Mouse (Mus musculus): ENCODE results near the gene Eri2.
"Not testable (repeated sequence)": the region's sequence is repeated elsewhere in the genome, so short reads cannot be mapped to it uniquely, and the experiment has no call there.

Gene Eri2

DNA sequence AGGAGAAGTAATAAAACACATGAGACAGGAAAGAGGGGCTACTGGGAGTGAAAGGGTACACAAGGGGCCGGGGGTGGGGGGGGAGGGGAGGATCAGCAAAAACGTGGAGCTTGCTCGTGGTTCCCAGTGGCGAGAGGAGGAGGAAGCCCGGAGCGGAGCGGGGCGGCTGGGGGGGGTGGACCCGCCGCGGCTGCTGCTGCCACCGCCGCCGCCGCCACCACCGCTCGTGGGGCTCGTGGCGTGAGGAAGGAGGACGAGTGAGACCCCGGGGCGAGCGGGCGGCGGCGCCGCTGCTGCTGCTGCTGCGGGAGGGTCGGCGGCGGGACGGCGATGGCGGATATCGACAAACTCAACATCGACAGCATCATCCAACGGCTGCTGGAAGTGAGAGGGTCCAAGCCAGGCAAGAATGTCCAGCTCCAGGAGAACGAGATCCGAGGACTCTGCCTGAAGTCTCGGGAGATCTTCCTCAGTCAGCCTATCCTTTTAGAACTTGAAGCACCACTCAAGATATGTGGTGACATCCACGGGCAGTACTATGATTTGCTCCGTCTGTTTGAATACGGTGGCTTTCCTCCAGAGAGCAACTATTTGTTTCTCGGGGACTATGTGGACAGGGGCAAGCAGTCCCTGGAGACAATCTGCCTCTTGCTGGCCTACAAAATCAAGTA is 53.9 kb downstream of the Eri2 start:
- not testable (repeated sequence) for DNase-seq (ENCODE audit: low spot score in 2 of 2)

DNA sequence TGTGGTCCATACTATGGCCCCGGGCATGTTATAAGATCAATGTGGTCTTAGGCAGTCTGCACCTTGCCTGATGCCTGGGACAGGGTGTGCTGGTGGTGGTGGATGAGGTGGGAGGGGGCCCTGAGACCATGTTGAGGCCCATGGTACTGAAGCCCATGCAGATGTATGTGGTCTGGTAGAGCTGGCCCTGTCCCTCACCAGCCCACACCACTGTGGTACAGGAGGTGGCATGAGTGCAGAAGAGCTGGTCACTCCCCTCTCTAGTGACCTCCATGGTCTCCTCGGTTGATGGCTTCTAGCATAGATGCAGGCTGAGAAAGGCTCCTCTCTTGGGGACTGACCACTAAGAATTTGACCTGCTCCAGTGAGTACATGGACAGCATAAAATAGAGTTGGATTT is 55.0 kb downstream of the Eri2 start:
- no peak for DNase-seq (ENCODE audit: low spot score in 2 of 2)

- DNase-seq (ENCODE audit: low spot score in 2 of 2): not testable (repeated sequence)
Measured at GRCm38 (mm10) chr7:119731262-119731661, 62.6 kb downstream of the Eri2 start.

GRCm38 (mm10) chr7:119727621-119728020 is 66.2 kb downstream of the Eri2 start:
- no peak for DNase-seq (ENCODE audit: low spot score in 2 of 2)

GRCm38 (mm10) chr7:119720947-119721310 is 72.9 kb downstream of the Eri2 start:
- no peak for DNase-seq (ENCODE audit: low spot score in 2 of 2)

DNA sequence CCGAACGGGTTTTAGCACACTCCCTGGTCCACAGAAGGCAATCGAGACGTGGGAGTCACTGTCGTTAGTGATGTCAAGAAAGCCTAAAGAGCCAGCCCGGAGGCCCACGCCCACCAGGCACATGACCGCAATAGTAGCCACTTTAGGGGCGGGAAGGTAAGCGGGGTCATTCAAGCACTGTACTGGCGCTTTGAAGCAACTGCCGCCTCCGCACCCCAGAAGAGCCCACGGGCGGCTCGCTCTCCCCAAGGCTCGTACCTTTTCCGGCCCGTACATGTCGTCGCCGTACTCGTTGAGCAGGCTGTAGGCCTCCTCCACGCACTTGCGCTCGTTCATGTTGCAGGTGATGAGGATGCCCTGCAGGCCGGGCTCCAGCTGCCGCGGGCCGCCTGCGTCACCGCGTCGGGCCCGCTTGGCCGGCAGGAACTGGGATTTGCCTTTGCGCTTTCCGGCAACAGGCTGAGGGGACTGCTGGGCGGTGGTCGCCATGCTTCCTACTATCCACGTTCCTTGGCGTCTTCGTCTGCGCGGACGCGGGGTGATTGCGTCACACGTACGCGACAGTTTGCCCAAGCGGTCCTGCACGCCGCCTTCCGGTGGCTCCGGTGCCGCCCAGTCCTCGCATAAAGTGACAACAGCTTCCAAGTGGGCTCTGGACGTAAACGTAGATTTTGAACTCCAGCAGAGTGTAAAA is 73.5 kb downstream of the Eri2 start, which contains the start of gene Thumpd1:
Gene Thumpd1 (minus strand): TSS at position 546 of the 694 bp plus-strand sequence.
- peak; percentile 80 to 87 for DNase-seq (ENCODE audit: low spot score in 2 of 2)
